Mouse (Mus musculus) intestine, embryonic 15.5 days (tissue): Measurements from ENCODE around the gene Pdrg1. TPM values are rescaled to one million over a fixed set of nuclear protein-coding genes. Genes with fewer than 3 reads are reported as not detected.

Source experiments
- ATAC-seq: fragments of 200-750 bp; cut with Nextera tagmentation; 2 replicates; pipeline ENCODE4 v1.8.0; 2017; ENCODE audit warnings: moderate TSS enrichment, moderate library complexity
- H3K27ac ChIP-seq: fragments of 300-500 bp; sonication (generic); 2 replicates; pipeline ENCODE4 v1.5.1; 2015; ENCODE audit warnings: mild to moderate bottlenecking, inconsistent platforms
- H3K27me3 ChIP-seq: fragments of 300-500 bp; sonication (generic); replicated peaks from 2 replicates; pipeline ENCODE4 v1.6.1; 2015; ENCODE audit warnings: inconsistent platforms
- H3K36me3 ChIP-seq: fragments of 300-500 bp; sonication (generic); 2 replicates; pipeline ENCODE4 v1.6.1; 2015; ENCODE audit warnings: inconsistent platforms
- H3K4me1 ChIP-seq: fragments of 300-500 bp; sonication (generic); replicated peaks from 2 replicates; pipeline ENCODE4 v1.6.1; 2015; ENCODE audit warnings: inconsistent platforms
- H3K4me2 ChIP-seq: fragments of 300-500 bp; sonication (generic); replicated peaks from 2 replicates; pipeline ENCODE4 v1.6.1; 2015; ENCODE audit warnings: mild to moderate bottlenecking, inconsistent platforms
- H3K4me3 ChIP-seq: fragments of 300-500 bp; sonication (generic); replicated peaks from 2 replicates; pipeline ENCODE4 v1.5.1; 2015; ENCODE audit warnings: inconsistent platforms
- H3K9ac ChIP-seq: fragments of 300-500 bp; sonication (generic); 2 replicates; pipeline ENCODE4 v1.6.1; 2015; ENCODE audit warnings: inconsistent platforms
- H3K9me3 ChIP-seq: fragments of 300-500 bp; sonication (generic); 2 replicates; pipeline ENCODE4 v1.6.1; 2016; ENCODE audit warnings: inconsistent platforms
- WGBS: fragments of 180-500 bp; shearing (Covaris S2); methylation state at CpG from one replicate; pipeline ENCODE4 v1.1.7; 2015; 5-methylcytosine and 5-hydroxymethylcytosine counted together
- polyA plus RNA-seq: library from polyadenylated mRNA; unstranded; fragments of >200 nt; fragmentation: Nextera tagmentation; extraction: Ambion mirVana; gene quantifications from 2 replicates; pipeline ENCODE4 v1.2.1, GENCODE M21; 2015

The Pdrg1 gene
- polyA plus RNA-seq, 1 experiment from 2014 or later = 90.2 TPM

GRCm38 (mm10) chr2:152991529-152991928 is 23.7 kb downstream of the Pdrg1 start:
- no peaks in the 10 kb centered on the region for H3K4me1 ChIP-seq
- no peak overlapping the region for H3K4me2 ChIP-seq
- WGBS = 82% methylated on average over 9 of the region's 9 CpGs
- no peak for ATAC-seq
- H3K9me3 ChIP-seq = no peaks in the 10 kb centered on the region
- no peak overlapping the region for H3K27ac ChIP-seq
- H3K36me3 ChIP-seq = no peaks in the 10 kb centered on the region
- no peak overlapping the region for H3K9ac ChIP-seq
- no peak overlapping the region for H3K4me3 ChIP-seq
- H3K27me3 ChIP-seq = no peaks in the 10 kb centered on the region

GRCm38 (mm10) chr2:152985582-152985981 is 29.6 kb downstream of the Pdrg1 start:
- no peaks in the 10 kb centered on the region for H3K4me1 ChIP-seq
- no peak for ATAC-seq
- H3K9ac ChIP-seq = no peak overlapping the region
- no peak overlapping the region for H3K4me3 ChIP-seq
- H3K27me3 ChIP-seq = no peaks in the 10 kb centered on the region
- no peak overlapping the region for H3K4me2 ChIP-seq
- no peak overlapping the region for H3K27ac ChIP-seq
- 53% methylated on average over 1 of the region's 1 CpGs for WGBS
- H3K9me3 ChIP-seq = no peaks in the 10 kb centered on the region
- no peaks in the 10 kb centered on the region for H3K36me3 ChIP-seq

GRCm38 (mm10) chr2:152976991-152977390 is 38.2 kb downstream of the Pdrg1 start:
- no peaks in the 10 kb centered on the region for H3K27me3 ChIP-seq
- H3K4me3 ChIP-seq = no peak overlapping the region
- H3K27ac ChIP-seq = no peak overlapping the region
- H3K4me1 ChIP-seq = no peaks in the 10 kb centered on the region
- H3K36me3 ChIP-seq = no peaks in the 10 kb centered on the region
- 59% methylated on average over 3 of the region's 3 CpGs for WGBS
- no peak for ATAC-seq
- H3K9ac ChIP-seq = no peak overlapping the region
- no peaks in the 10 kb centered on the region for H3K9me3 ChIP-seq
- H3K4me2 ChIP-seq = no peak overlapping the region

- WGBS = 62% methylated on average over 4 of the region's 4 CpGs
- H3K4me1 ChIP-seq = no peaks in the 10 kb centered on the region
- no peak overlapping the region for H3K27ac ChIP-seq
- no peak overlapping the region for H3K9ac ChIP-seq
- no peaks in the 10 kb centered on the region for H3K27me3 ChIP-seq
- no peak overlapping the region for H3K4me2 ChIP-seq
- no peak for ATAC-seq
- no peaks in the 10 kb centered on the region for H3K9me3 ChIP-seq
- no peaks in the 10 kb centered on the region for H3K36me3 ChIP-seq
- H3K4me3 ChIP-seq = no peak overlapping the region
Observed at GRCm38 (mm10) chr2:152965555-152965954, 49.7 kb downstream of the Pdrg1 start.

- Histone ChIP-seq H3K36me3 (no peaks in the 10 kb centered on the region), H3K27me3 (no peaks in the 10 kb centered on the region), H3K9me3 (no peaks in the 10 kb centered on the region), H3K27ac (no peak within 1 kb of the TSS), H3K9ac (peak within 1 kb of the TSS; percentile 28; the same call in 1 of the 2 replicates), H3K4me2 (peak within 1 kb of the TSS; percentile 82), H3K4me1 (no peaks in the 10 kb centered on the region), H3K4me3 (peak within 1 kb of the TSS; percentile 46)
- 2% methylated on average over 34 of the region's 34 CpGs for WGBS
- ATAC-seq = peak; percentile 94
Observed at GRCm38 (mm10) chr2:152962091-152962793, 53.0 kb downstream of the Pdrg1 start, which contains the start of gene Ttll9. Gene Ttll9, plus strand, starts transcription at chr2:152962485.

Other genes starting within 250 kb of the Pdrg1 start
- 61.9 and 64.0 TPM in 2 replicates for gene Bcl2l1, start 183.7 kb downstream of the Pdrg1 start, polyA plus RNA-seq
- 60.1 and 67.6 TPM in 2 replicates for gene Tpx2, start 167.5 kb downstream of the Pdrg1 start, polyA plus RNA-seq
- gene Mylk2, start 104.1 kb downstream of the Pdrg1 start, polyA plus RNA-seq = 0.06 TPM in 1 of 2 replicates, not detected in the other
- 3.1 and 3.9 TPM in 2 replicates for gene Foxs1, start 82.2 kb downstream of the Pdrg1 start, polyA plus RNA-seq
- gene Dusp15, start 63.7 kb downstream of the Pdrg1 start, polyA plus RNA-seq = 0.14 and 0.36 TPM in 2 replicates
- 0.18 TPM in 1 of 2 replicates, not detected in the other for gene Ttll9, start 52.9 kb downstream of the Pdrg1 start, polyA plus RNA-seq
- gene Xkr7, start 16.4 kb upstream of the Pdrg1 start, polyA plus RNA-seq = 0.10 TPM in 2 replicates
- 1.5 and 2.0 TPM in 2 replicates for gene Ccm2l, start 50.5 kb upstream of the Pdrg1 start, polyA plus RNA-seq
- gene Hck, start 93.0 kb upstream of the Pdrg1 start, polyA plus RNA-seq = 5.7 and 6.2 TPM in 2 replicates
- 82.5 and 84.9 TPM in 2 replicates for gene Tm9sf4, start 145.9 kb upstream of the Pdrg1 start, polyA plus RNA-seq
- gene Tspyl3, start 210.0 kb upstream of the Pdrg1 start, polyA plus RNA-seq = 10.3 and 11.4 TPM in 2 replicates
- gene Plagl2, start 226.0 kb upstream of the Pdrg1 start, polyA plus RNA-seq = 46.8 and 48.0 TPM in 2 replicates
- 11.7 and 12.1 TPM in 2 replicates for gene Pofut1, start 226.1 kb upstream of the Pdrg1 start, polyA plus RNA-seq